Mouse (Mus musculus): ENCODE measurements at regions not wholly inside any gene's neighbourhood (a gene's known extent, or its start where the extent isn't known, plus 50 kb on each side); places are given as distances from the start of the nearest gene placed in this dataset.
A peak's percentile ranks its signal among the peaks of the same experiment; 100 is the strongest.

DNA sequence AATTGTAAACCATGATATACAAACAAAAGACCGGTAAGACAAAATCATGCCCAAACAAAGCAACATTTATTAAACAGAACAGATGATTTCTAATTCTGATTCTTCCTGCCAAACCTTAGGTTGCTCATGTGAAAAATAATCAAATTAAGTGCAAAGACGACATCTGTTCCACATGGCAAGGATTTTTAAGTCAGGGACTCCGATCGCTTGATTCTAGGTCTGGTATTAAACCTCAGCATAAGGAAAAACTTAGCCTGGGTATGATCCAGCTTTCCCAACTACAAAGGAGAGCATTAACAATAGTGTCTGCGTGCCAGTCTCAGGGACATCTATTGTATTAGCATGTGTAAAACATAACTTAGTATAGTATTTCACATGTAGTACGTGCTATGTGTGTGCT lies 181.8 kb upstream of the Rnpc3 start:
- Histone ChIP-seq H3K9ac (no peak overlapping the region), H3K4me3 (no peak overlapping the region), H3K4me2 (replicated peaks) (no peak overlapping the region), H3K27ac (no peak overlapping the region), H3K4me1 (no peaks in the 10 kb centered on the region), H3K27me3 (no peaks in the 10 kb centered on the region), H3K36me3 (no peaks in the 10 kb centered on the region), H3K9me3 (no peaks in the 10 kb centered on the region)
- WGBS: 74% methylated on average over 6 of the region's 6 CpGs
- no peak for ATAC-seq (ENCODE audit: low FRiP score, low read depth)

DNA sequence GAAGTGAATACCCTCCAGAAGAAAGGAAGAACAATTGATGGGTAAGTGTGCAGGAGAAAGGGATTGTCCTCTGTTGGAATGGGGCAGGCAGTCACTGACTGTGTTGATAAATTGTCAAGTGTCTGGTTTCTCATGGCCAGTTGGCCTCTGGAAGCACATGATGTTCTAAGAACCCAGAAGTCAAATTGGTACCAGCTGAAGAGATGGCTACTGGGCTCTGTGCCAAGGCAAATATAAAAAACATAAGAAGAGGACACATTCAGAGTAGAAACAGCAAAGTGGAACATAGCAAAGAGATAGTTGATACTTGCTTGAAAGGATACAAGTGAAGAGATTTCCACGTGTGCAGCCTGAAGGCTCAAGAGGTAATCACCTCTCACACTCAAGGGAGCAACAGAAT lies 170.9 kb upstream of the Col11a1 start:
- H3K36me3 ChIP-seq: no peaks in the 10 kb centered on the region
- no peak overlapping the region for H3K4me3 ChIP-seq
- WGBS: 38% methylated on average over 1 of the region's 1 CpGs
- H3K27ac ChIP-seq: peak overlapping the region; percentile 6; the same call in 1 of the 2 replicates
- H3K9me3 ChIP-seq: no peaks in the 10 kb centered on the region
- H3K9ac ChIP-seq: no peak overlapping the region
- H3K4me1 ChIP-seq: 0 out of 2 replicates have a peak, but pooled peaks cover 4% of the 10 kb centered on the region
- H3K4me2 ChIP-seq (replicated peaks): no peak overlapping the region
- ATAC-seq (ENCODE audit: low FRiP score, low read depth): no peak
- no peaks in the 10 kb centered on the region for H3K27me3 ChIP-seq

DNA sequence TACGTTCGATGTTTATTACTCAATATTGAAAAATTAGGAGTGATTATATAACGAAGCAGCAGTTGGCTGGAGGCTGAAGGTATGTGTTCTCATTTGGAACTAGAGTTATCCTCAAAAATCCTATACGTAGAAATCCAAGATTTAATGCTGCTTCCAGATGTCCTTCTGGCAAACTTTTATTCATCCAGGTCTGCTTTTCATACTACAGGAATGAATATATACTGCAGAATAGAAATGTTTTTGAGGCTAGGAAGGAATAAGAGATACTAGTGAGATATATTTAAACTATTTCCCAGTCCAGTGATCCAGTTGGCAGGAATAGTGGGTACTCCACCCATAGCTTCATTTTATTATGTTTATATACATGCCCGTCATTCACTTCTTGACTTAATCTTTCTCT lies 170.3 kb upstream of the Col11a1 start:
- H3K4me2 ChIP-seq (replicated peaks): no peak overlapping the region
- no peak for ATAC-seq (ENCODE audit: low FRiP score, low read depth)
- H3K4me1 ChIP-seq: 0 out of 2 replicates have a peak, but pooled peaks cover 4% of the 10 kb centered on the region
- H3K9me3 ChIP-seq: no peaks in the 10 kb centered on the region
- no peaks in the 10 kb centered on the region for H3K36me3 ChIP-seq
- no peak overlapping the region for H3K9ac ChIP-seq
- H3K27ac ChIP-seq: no peak overlapping the region
- no peaks in the 10 kb centered on the region for H3K27me3 ChIP-seq
- H3K4me3 ChIP-seq: no peak overlapping the region
- 66% methylated on average over 5 of the region's 5 CpGs for WGBS

DNA sequence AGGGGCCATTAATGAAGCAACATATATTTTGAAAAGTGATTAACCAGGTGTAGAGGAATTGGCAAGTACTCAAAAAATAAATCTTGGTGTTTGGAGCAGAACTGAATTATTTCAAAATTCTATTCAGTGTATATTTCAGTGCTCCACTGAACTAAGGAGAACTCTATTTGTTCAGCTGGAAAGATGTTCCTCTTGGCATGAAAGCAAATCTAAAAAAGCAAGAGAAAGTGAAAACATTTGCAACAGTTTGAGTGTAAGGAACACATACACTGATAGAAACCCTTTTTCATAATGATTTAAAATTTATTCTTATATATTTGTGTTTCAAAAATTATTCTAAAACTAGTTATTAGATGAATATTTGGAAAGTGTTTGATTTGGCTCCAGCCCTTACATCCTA lies 169.9 kb upstream of the Col11a1 start:
- H3K27ac ChIP-seq: no peak overlapping the region
- H3K4me2 ChIP-seq (replicated peaks): no peak overlapping the region
- H3K9me3 ChIP-seq: no peaks in the 10 kb centered on the region
- no peak overlapping the region for H3K4me3 ChIP-seq
- no peak overlapping the region for H3K9ac ChIP-seq
- H3K36me3 ChIP-seq: no peaks in the 10 kb centered on the region
- H3K4me1 ChIP-seq: 0 out of 2 replicates have a peak, but pooled peaks cover 4% of the 10 kb centered on the region
- no peaks in the 10 kb centered on the region for H3K27me3 ChIP-seq
- no peak for ATAC-seq (ENCODE audit: low FRiP score, low read depth)

DNA sequence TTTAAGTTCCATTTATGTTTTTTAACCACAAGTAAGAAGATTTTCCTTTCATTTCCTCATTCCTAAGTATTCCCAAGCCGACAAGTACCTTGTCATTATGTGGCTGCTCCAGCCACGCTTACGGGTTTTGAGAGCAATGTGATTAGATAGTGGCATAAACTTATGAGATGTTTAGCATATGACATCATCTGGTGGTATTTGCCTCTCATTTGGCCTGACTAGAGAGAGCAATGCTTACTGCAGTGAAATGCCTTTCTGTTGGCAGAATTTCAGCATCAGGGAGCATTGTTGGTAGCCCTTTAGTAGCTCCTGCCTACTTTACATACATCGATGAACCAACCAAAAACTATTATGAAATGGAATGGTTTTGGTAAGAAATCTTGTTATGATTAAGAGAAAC lies 157.1 kb upstream of the Col11a1 start:
- Histone ChIP-seq H3K4me2 (replicated peaks) (no peak overlapping the region), H3K27ac (no peak overlapping the region), H3K27me3 (no peaks in the 10 kb centered on the region), H3K36me3 (no peaks in the 10 kb centered on the region), H3K9me3 (no peaks in the 10 kb centered on the region), H3K4me3 (no peak overlapping the region), H3K4me1 (no peaks in the 10 kb centered on the region), H3K9ac (no peak overlapping the region)
- 77% methylated on average over 4 of the region's 4 CpGs for WGBS
- ATAC-seq (ENCODE audit: low FRiP score, low read depth): no peak

DNA sequence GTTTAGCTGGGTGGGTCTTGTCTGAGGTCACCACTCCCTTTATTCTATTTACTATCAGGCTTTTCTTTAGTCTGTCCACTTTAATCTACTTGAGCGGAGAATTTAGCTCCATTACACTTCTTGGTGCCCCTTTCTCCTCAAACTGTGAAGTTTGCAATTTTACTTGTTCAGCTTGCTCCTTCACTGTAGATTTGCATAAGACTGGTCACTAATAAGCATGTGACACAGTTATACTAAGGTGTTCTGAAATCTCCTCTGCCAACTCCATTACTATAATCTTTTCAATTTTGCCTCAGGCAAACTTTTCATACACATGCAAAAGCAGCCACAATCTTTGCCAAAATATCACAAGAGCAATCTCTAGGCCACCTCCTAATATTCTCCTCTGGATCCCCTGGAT lies 125.2 kb upstream of the Col11a1 start:
- no peaks in the 10 kb centered on the region for H3K36me3 ChIP-seq
- H3K4me3 ChIP-seq: no peak overlapping the region
- WGBS: 94% methylated on average over 1 of the region's 1 CpGs

DNA sequence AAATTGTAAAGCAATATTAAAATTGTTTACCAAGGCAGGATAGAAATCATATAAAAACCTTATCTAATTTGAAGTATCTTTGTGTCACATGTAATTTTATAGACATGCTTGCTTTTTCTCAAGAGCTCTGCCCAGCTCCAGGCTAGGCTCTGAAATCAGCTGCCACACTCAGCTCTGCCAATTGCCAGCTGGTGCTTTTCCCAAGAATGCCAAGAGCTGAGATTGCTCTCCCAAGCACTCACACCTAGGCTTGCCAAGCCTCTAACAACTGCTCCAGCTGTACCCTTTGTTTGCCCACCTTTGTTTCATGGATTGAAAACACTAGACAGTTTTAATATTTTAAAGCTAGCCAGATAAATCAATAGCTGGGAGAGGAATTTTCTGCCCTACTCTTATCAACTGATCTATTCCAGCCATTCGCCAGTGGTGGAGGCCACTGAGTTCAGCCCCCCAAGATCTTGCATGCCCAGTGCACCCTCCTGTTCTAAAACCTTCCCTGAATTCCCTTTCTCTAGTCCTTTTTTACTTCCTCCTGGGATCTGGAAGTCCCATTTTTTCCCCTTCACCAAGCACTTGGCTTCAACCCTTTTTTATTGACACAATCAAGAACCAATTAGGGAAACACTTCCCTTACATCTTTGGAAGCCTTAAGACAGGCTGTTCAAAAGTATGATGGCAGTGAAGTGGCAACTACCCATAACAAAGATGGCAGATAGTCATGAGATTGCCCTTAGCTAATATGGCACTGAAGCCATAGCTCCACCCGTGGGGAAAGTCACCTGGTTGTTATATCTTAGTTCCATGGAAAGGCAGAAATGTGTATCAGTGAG lies 110.8 kb upstream of the Col11a1 start:
- no peaks in the 10 kb centered on the region for H3K9me3 ChIP-seq

More for the DNA sequence above, 125.2 kb upstream of the Col11a1 start:
- Histone ChIP-seq H3K9me3 (no peaks in the 10 kb centered on the region), H3K27me3 (no peaks in the 10 kb centered on the region), H3K4me2 (replicated peaks) (no peak overlapping the region), H3K9ac (no peak overlapping the region), H3K4me1 (no peaks in the 10 kb centered on the region), H3K27ac (no peak overlapping the region)
- no peak for ATAC-seq (ENCODE audit: low FRiP score, low read depth)

DNA sequence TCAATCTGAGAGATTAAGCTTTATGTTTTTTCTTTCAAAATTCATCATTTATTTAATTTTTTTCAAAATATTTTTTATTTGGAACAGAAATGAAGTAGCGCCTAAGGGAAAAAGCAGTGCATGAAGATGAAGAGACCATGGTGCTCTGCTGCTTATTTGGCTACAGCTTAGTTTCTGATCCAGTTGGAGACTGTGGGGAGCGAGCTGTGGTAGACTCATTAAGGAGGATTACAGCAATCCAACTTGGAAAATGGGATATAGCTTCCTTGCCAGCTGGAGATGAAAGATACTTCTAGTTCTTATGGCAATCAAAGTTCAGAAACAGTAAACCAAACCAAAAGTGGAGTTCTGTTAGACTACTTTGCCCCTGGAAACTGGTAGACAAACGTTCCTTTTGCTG lies 98.8 kb upstream of the Col11a1 start:
- H3K9ac ChIP-seq: no peak overlapping the region
- H3K4me3 ChIP-seq: no peak overlapping the region
- H3K4me2 ChIP-seq (replicated peaks): no peak overlapping the region
- no peak overlapping the region for H3K27ac ChIP-seq
- 73% methylated on average over 3 of the region's 3 CpGs for WGBS
- H3K4me1 ChIP-seq: no peaks in the 10 kb centered on the region
- no peaks in the 10 kb centered on the region for H3K27me3 ChIP-seq
- no peaks in the 10 kb centered on the region for H3K9me3 ChIP-seq
- no peaks in the 10 kb centered on the region for H3K36me3 ChIP-seq
- ATAC-seq (ENCODE audit: low FRiP score, low read depth): no peak

More for the DNA sequence above, 110.8 kb upstream of the Col11a1 start:
- no peak overlapping the region for H3K4me2 ChIP-seq (replicated peaks)
- no peak overlapping the region for H3K4me3 ChIP-seq
- H3K4me1 ChIP-seq: no peaks in the 10 kb centered on the region
- no peak overlapping the region for H3K9ac ChIP-seq
- no peaks in the 10 kb centered on the region for H3K27me3 ChIP-seq
- no peak for ATAC-seq (ENCODE audit: low FRiP score, low read depth)
- 83% methylated on average over 2 of the region's 2 CpGs for WGBS
- no peaks in the 10 kb centered on the region for H3K36me3 ChIP-seq
- H3K27ac ChIP-seq: no peak overlapping the region

DNA sequence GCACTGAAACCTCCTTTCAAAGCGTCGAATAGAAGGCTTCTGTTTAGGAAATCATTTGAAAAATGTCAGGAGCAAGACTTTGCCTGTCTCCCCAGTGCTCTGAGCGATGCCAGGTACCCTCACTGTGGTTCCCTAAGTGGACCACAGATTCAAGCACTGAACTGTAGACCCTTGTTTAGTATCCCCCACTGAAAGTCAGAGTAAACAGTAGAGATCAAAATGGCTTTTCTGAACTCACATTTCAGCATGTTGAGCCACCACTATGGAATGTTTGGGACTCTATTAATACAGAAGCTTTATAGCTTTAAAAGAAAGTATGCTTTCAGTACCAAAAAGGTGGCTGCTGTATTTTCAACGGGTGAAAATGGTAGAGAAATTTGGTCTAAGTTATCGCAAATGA lies 79.8 kb upstream of the Col11a1 start:
- WGBS: 63% methylated on average over 5 of the region's 5 CpGs
- Histone ChIP-seq H3K9ac (no peak overlapping the region), H3K4me2 (replicated peaks) (no peak overlapping the region), H3K4me3 (no peak overlapping the region), H3K36me3 (no peaks in the 10 kb centered on the region), H3K9me3 (no peaks in the 10 kb centered on the region), H3K27ac (no peak overlapping the region), H3K27me3 (no peaks in the 10 kb centered on the region), H3K4me1 (peaks cover 3% of the 10 kb centered on the region; the same call in 1 of the 2 replicates)
- peak; percentile 83 for ATAC-seq (ENCODE audit: low FRiP score, low read depth)

DNA sequence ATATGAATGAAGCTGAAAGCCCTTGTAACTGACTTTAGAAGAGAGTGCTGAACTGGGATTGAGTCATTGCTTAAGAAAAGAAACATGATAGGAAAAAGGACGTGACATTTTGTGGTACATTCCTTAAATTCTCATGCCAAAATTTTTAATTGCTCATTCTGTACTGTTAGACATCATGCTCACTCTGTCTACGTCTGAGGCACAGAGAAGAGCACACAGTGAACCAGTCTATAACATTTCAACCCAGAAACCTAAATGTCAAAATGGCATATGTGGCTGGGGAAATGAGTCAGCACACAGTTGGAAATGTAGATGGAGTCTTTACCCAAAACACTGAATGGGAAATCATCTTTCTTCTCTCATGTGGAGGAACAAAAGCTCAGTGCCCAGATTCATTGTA lies 77.9 kb upstream of the Col11a1 start:
- WGBS: 62% methylated on average over 2 of the region's 2 CpGs
- H3K4me1 ChIP-seq: peaks cover 3% of the 10 kb centered on the region; the same call in 1 of the 2 replicates
- H3K4me3 ChIP-seq: no peak overlapping the region
- H3K9ac ChIP-seq: no peak overlapping the region
- no peak for ATAC-seq (ENCODE audit: low FRiP score, low read depth)
- H3K4me2 ChIP-seq (replicated peaks): no peak overlapping the region
- H3K27me3 ChIP-seq: no peaks in the 10 kb centered on the region
- no peak overlapping the region for H3K27ac ChIP-seq
- H3K9me3 ChIP-seq: no peaks in the 10 kb centered on the region
- H3K36me3 ChIP-seq: no peaks in the 10 kb centered on the region

DNA sequence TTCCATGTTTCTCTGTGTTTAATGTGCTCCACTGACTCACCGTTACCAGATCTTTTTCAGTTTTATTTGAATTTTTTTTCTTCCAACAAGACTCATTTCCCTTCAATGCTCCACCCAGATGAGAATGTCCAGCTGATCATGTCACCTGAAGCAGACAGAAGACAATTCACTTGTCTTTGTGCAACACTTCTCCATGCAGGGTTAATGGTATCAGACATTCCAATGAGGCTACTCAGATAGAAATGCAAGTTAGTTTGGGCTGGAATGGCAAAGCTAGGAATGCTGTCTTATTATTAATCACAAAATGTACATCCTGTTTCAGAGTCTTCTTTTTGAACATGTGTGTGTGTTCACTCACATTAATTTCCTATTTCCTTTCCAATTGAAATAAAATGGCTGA lies 77.2 kb upstream of the Col11a1 start:
- H3K27ac ChIP-seq: no peak overlapping the region
- H3K9ac ChIP-seq: no peak overlapping the region
- no peaks in the 10 kb centered on the region for H3K9me3 ChIP-seq
- no peak overlapping the region for H3K4me2 ChIP-seq (replicated peaks)
- no peak overlapping the region for H3K4me3 ChIP-seq
- peaks cover 3% of the 10 kb centered on the region; the same call in 1 of the 2 replicates for H3K4me1 ChIP-seq
- ATAC-seq (ENCODE audit: low FRiP score, low read depth): no peak
- H3K27me3 ChIP-seq: no peaks in the 10 kb centered on the region
- 78% methylated on average over 1 of the region's 1 CpGs for WGBS
- no peaks in the 10 kb centered on the region for H3K36me3 ChIP-seq

DNA sequence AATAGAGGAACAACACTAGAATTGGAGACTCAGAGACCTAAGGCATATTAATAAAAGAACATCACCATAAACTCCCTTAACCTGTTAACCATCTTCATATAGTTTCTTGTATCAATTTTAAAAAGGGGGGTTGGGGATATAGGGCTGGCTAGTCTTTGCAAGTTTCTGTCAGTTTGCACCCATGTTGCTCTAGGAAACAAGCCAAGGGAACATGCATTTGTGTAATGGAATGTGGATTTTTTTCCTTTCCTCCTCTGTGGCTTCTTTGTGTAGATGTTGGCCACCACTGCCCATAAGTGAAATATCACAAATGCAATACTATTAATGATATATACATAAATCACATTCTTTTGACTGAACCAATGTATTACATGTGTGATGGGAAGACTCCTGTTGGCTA lies 75.9 kb upstream of the Col11a1 start:
- Histone ChIP-seq H3K4me1 (peaks cover 3% of the 10 kb centered on the region; the same call in 1 of the 2 replicates), H3K27me3 (no peaks in the 10 kb centered on the region), H3K4me3 (no peak overlapping the region), H3K27ac (no peak overlapping the region), H3K4me2 (replicated peaks) (no peak overlapping the region), H3K9me3 (no peaks in the 10 kb centered on the region), H3K36me3 (no peaks in the 10 kb centered on the region), H3K9ac (no peak overlapping the region)
- no peak for ATAC-seq (ENCODE audit: low FRiP score, low read depth)

DNA sequence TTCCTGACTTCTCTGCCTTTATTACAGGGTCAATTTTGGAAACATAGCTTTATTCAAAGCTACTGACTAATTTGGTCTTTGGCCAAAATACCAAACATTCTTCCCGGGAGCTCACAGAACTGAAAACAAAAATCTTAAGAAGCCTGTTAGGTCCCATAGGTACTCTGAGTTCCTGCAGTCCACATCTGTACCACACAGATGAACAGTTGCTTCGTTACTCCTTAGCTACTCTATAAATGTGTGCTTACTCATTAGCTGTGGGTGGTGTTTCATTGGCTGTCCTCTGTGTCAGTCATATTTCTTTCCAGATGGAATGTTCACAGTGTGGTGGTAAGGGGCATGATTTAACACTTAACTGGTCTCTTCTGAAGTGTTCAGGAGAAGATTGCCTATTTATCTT lies 70.3 kb upstream of the Col11a1 start:
- no peaks in the 10 kb centered on the region for H3K9me3 ChIP-seq
- H3K36me3 ChIP-seq: no peaks in the 10 kb centered on the region
- no peak overlapping the region for H3K27ac ChIP-seq
- H3K4me3 ChIP-seq: no peak overlapping the region
- 50% methylated on average over 2 of the region's 2 CpGs for WGBS
- H3K9ac ChIP-seq: no peak overlapping the region
- H3K27me3 ChIP-seq: no peaks in the 10 kb centered on the region
- ATAC-seq (ENCODE audit: low FRiP score, low read depth): peak; percentile 67; the same call in 1 of the 2 replicates
- 0 out of 2 replicates have a peak, but pooled peaks cover 5% of the 10 kb centered on the region for H3K4me1 ChIP-seq
- H3K4me2 ChIP-seq (replicated peaks): no peak overlapping the region
